Mouse (Mus musculus): ENCODE data around the gene Pla2g3. TPM values are rescaled to one million over a fixed set of nuclear protein-coding genes. Genes with fewer than 3 reads are reported as not detected.
A peak's percentile ranks its signal among the peaks of the same experiment; 100 is the strongest.

Gene Pla2g3
- total RNA-seq, 2 experiments from 2014 or later, result 0.10 to 0.22 TPM

GRCm38 (mm10) chr11:3533406-3533932, 45.4 kb downstream of the Pla2g3 start:
- no peak for DNase-seq
- intact Hi-C loops (cut with DNase I), result loop anchor here (5.0 kb wide), 1 partner anchor 254 kb away; no protein-coding TSS in a partner anchor

GRCm38 (mm10) chr11:3534956-3535355, 46.9 kb downstream of the Pla2g3 start:
- intact Hi-C loops (cut with DNase I), result loop anchor here (1.0 to 5.0 kb wide), 6 partner anchors 37 to 252 kb away; partner anchors contain the start of gene Morc2a
- DNase-seq, result peak in 1 of 2 experiments; percentile 55

DNA sequence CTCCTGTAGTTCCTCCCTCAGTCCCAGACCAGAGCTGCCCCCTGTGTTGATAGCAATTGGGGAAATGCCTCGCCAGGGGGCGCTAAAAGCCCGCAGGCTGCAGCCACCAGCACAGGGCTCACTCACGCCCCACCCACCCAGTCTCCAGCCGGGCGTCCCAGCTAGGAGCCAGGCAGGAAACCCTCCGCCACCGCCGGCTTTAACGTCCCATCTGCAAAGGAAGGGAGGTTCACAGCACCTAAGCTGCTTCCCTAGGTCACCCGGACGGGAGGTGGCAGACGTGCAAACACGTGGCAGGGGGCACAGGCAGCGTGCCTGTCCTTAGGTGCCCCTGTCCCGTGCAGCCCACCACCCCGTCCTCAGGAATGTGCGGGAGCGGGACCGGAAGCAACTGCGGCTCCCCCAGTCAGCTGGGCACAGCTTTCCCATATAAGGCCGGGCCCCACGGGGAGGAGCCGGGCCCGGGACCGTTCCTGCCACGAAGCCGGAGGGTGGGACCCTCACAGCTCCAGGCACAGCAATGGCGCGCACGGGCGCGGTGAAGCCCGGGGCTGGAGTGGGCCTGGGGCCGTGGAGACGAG, 47.4 kb downstream of the Pla2g3 start:
- intact Hi-C loops (cut with DNase I), result loop anchor here (1.0 to 5.0 kb wide), 5 partner anchors 37 to 112 kb away; partner anchors contain the start of gene Morc2a
- peak; percentile 98 for DNase-seq

- intact Hi-C loops (cut with DNase I), result loop anchor here (5.0 kb wide), 2 partner anchors 36 to 111 kb away; partner anchors contain the start of gene Morc2a
- DNase-seq, result no peak
These were observed 48.0 kb downstream of the Pla2g3 start for GRCm38 (mm10) chr11:3536082-3536481.

DNA sequence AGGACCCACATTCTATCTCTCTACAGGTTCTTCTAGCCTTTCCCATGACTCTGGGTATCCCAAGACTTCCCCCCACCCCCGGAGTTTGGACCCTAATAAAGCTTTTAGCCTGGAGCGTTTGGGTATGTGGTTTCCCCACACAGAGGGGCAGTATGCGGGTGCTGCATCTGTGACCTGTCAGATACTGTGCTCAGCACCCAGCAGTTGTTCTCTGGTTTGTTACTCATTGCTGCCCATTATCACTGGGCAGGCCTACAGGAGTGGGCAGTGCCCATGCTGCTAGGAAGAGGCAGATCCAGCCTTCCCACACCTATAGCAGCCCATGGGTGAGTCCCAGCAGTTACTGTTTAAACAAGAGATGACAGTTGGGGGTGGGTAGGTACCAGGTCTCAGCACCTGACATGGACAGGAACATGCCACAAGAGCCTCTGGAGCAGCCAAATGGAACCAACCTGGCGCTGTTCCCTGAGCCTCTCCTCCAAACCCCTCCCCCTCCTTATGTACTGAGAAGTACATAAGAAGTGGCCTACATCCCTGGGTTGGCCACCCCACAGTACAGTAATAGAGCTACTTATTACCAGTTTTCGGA, 48.8 kb downstream of the Pla2g3 start:
- no peak for DNase-seq
- intact Hi-C loops (cut with DNase I), result loop anchor here (5.0 kb wide), 2 partner anchors 35 to 110 kb away; partner anchors contain the start of gene Morc2a

GRCm38 (mm10) chr11:3537711-3538110, 49.6 kb downstream of the Pla2g3 start:
- no peak for DNase-seq
- intact Hi-C loops (cut with DNase I), result loop anchor here (5.0 kb wide), 2 partner anchors 35 to 110 kb away; partner anchors contain the start of gene Morc2a

- intact Hi-C loops (cut with DNase I), result loop anchor here (5.0 kb wide), 2 partner anchors 34 to 109 kb away; partner anchors contain the start of gene Morc2a
- DNase-seq, result no peak
These were observed 50.3 kb downstream of the Pla2g3 start for GRCm38 (mm10) chr11:3538341-3538740.

GRCm38 (mm10) chr11:3539111-3539825, 51.2 kb downstream of the Pla2g3 start:
- peak; percentile 91 to 94 for DNase-seq
- intact Hi-C loops (cut with DNase I), result loop anchor here (5.0 kb wide), 2 partner anchors 33 to 108 kb away; partner anchors contain the start of gene Morc2a

- intact Hi-C loops (cut with DNase I), result loop anchor here (5.0 kb wide), 2 partner anchors 32 to 107 kb away; partner anchors contain the start of gene Morc2a
- no peak for DNase-seq
These were observed 51.7 kb downstream of the Pla2g3 start for GRCm38 (mm10) chr11:3539826-3540196.

DNA sequence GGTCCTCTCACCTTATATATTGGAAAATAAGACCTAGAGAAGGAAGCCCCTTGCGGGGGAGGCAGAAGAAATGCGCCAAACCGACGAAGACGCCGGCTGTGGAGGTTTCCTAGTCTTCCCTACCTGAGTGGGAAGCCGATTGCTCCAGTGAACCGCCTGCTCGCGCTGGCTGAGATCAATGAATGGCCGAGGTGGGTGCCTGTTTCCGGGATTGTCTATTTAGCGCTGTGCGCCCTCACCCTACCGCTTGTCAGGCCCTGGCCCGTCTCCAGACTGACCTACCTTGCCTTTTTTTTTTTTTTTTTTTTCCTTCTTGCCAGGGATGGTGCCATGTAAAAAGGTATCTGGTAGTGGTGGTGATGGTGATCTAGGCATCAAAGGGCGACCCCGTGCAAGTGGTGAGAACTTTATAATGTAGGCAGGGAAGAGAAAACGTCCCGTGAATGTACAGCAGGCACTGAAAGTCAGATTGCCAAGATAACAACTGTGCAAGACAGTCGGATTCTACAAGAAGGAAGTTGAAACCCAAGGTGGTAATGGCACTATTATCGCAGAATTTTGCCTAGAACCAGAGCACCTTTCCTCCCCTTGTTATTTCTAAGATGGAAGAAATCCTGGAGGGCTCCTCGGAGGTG, 52.5 kb downstream of the Pla2g3 start, which contains the start of gene Smtn:
Gene Smtn (minus strand): TSS at position 162 of the 635 bp plus-strand sequence.
- no peak for DNase-seq
- intact Hi-C loops (cut with DNase I), result no loop called here

DNA sequence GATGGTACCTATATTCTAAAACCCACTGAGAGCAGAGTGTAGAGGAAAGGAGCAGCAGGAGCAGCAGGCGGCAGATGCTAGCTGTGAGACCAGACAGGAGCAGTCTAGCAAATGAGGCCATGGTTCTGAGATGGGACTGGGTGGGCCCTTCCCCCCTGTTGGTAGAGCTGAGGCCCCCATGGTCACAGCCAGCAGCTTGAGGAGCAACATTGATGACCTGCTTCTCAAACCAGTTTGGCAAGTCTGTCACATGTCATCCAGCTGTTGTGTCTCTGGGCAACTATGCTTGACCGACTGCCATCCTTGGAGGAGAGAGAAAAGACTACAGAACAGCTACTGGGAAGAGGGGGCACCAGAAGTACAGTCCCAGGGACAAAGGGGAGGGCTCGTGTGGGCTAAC, 53.8 kb downstream of the Pla2g3 start:
- DNase-seq, result no peak
- intact Hi-C loops (cut with DNase I), result no loop called here

GRCm38 (mm10) chr11:3543001-3543400, 54.9 kb downstream of the Pla2g3 start:
- intact Hi-C loops (cut with DNase I), result no loop called here
- DNase-seq, result peak; percentile 80 to 85

- DNase-seq, result no peak
These were observed 56.3 kb downstream of the Pla2g3 start for GRCm38 (mm10) chr11:3544409-3544808.

DNA sequence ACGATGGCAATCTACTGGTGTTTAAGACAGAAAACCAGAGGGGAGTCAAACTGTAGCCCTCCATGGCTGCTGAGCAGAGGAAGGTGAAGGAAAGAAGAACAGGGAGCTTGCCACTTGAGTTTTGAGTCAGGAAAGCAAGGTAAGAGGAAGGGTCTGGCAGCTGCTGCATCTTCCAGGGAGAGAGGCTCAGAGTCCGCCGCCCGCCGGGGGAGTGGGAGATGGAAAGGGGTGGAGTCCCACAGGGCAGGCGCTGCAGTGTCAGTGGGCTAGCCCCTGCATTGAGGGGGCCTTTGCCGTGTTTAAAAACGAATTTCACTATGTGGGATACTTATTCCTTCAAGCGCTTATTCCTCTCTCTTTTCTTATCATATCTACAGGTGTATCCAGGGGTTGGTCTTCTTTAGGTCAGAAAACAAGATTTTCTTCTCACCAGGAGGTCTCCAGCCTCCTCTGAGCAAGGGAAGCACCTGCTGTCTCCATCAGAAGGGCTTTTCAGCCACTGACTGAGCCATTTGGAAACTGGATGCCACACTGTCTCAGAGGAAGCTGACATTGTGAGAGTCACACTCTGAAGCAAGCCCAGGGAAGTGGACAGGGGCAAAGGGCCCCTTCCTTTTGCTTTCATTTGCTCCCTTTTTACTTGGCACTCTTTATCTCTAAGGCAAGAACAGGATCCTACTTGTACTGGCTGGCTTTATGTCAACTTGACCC, 57.6 kb downstream of the Pla2g3 start:
- DNase-seq, result no peak
- intact Hi-C loops (cut with DNase I), result no loop called here

More at GRCm38 (mm10) chr11:3544409-3544808, 56.3 kb downstream of the Pla2g3 start:
- intact Hi-C loops (cut with DNase I), result no loop called here

DNA sequence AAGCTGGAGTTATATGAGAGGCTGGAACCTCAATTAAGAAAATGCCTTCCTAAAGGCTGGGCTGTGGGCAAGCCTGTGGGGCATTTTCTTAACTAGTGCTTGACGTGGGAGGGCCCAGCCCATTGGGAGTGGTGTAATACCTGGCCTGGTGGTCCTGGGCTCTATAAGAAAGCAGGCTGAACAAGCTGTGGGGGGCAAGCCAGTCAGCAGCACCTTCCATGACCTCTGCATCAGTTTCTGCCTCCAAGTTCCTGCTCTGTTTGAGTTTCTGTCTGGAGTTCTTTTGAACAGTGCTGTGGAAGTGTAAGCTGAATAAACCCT, 58.1 kb downstream of the Pla2g3 start:
- intact Hi-C loops (cut with DNase I), result no loop called here
- no peak for DNase-seq

DNA sequence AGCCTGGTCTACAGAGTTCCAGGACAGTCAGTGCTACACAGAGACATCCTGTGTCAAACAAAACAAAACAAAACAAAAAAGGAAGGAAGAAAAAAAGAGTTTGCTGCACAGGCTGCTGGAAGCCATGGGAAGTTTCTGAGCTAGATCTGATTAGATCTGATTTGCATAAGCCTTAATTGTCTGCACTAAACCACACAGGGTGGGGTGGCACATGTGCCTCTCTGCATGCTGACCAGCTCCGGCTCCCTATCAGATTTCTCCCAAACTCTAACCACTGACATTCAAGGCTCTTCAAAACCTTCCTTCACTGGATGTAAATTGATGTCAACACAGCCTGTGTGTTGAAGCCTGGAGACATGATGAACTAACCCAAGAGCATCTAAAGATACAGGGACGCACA, 59.0 kb downstream of the Pla2g3 start:
- DNase-seq, result no peak
- intact Hi-C loops (cut with DNase I), result no loop called here

- peak; percentile 33 to 57 for DNase-seq
- intact Hi-C loops (cut with DNase I), result no loop called here
These were observed 59.9 kb downstream of the Pla2g3 start for GRCm38 (mm10) chr11:3547969-3548368.

DNA sequence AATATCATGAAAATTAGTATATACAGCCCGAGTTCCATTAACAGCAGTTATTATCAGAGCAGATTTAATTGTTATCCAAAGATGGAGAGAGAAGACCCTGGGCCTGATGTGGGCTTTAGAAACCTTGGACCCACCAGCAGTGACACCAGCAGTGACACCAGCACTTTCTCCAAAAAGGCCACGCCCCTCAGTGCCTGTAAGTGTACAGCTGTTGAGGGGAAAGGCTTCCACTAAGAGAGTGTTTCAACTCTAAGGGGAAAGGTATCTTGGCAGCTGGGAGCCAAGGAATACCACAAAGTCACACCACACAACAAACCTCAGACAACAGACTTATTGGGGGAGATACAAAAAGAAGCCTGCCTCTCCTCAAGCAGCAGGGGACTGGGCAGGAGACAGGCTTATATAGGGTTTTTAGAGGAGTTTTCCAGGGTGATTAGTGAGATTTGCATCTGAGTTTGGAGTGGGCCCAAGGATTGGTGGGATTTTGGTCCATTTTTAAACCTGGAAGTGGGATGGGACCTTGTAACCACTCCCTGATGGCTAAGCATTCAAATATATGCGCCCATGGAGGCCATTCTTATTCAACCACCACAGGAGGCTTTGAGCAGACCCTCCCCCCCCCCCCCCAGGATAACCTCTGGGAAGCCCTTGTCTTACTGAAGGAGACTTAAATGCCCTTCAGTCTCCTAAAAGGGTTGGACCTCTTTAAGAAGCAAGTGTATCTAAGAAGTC, 60.6 kb downstream of the Pla2g3 start:
- DNase-seq, result no peak
- intact Hi-C loops (cut with DNase I), result no loop called here
